Mouse (Mus musculus): ENCODE measurements around the gene Xkr7.
A peak's percentile ranks its signal among the peaks of the same experiment; 100 is the strongest.

Xkr7 gene

DNA sequence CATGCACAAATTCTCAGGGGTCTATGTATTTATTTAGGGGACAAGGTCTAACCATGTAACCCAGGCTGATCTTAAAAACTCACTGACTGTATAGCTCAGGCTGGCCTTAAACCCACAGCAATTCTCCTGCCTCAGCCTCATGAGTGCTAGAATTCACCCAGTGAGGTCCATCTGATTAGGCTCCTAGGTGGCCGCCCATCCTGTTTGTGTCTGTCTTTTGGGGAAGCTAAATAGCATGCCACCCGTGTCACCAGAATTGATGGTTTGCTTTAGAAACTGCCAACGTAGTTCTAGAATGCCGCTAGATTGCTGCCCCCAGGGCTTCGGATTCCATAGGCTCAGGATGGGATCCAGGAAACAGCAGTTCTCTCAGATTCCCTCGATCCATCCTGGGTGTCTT lies 35.3 kb downstream of the Xkr7 start:
- DNase-seq (ENCODE audit: inconsistent age in 2 of 2, low spot score in 1 of 2): no peak

DNA sequence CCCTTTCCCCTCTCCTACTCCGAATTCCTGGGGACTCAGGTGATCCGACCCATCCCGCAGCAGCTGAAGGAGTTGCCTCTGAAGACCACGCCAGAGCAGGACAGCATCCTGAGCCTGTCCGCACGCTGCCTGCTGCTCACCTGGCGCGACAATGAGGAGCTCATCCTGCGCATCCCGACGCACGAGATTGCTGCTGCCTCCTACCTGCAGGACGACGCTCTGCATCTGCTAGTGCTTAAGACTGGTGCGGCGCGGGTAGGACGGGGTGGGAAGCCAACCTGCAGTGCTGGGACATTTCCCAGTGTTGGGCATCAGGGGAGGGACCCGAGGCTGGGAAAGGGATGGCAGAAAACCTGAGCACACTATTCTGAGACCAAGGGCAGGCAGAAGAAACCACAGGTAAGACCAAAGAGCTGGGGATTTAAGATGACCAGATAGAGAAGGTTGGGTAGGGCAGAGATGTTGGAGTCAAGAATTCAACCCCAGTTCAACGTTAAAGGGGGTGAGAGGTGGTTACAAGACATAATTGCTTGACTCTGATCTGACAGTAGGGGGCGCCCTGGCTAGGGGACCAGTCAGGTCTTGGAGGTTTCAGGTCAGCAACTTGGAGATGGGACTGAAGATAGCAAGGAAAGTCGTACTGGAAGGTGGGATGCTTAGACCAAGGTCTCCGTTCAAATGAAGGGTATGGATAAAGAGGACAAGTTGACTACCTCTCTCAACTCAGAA lies 39.3 kb downstream of the Xkr7 start:
- DNase-seq (ENCODE audit: inconsistent age in 2 of 2, low spot score in 1 of 2): peak in 1 of 2 experiments; percentile 76

DNA sequence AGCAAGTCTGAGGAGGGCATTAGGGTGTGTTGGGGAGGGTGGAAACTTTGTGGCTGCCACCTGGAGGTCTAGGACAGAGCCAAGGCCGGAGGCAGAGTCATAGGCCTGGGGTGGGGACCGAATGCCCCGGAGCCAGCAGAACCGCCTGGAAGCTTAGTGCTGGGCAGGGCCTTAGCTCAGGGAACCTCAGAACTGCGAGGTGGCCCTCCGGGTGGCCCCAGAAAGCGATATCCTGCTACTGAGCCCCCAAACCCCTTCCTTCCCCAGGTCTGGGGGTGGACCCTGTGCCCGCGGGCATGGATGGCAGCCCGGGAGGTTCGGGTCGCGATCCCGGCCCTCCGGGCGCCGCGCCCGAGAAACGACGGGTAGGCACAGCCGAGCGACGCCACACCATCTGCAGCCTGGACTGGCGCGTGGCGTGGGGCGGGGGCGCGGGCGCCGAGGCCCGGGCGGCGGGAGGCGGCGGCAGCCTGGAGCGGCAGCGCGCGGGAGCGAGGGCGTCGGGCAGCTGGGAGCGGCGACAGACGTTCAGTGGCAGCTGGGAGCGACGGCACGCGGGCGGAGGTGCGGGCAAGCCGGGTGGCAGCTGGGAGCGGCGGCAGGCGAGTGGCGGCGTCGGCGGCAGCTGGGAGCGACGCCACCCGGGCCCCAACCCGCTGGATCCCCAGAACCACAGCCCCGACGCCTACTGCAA lies 40.0 kb downstream of the Xkr7 start:
- peak in 1 of 2 experiments; percentile 73 for DNase-seq (ENCODE audit: inconsistent age in 2 of 2, low spot score in 1 of 2)

DNA sequence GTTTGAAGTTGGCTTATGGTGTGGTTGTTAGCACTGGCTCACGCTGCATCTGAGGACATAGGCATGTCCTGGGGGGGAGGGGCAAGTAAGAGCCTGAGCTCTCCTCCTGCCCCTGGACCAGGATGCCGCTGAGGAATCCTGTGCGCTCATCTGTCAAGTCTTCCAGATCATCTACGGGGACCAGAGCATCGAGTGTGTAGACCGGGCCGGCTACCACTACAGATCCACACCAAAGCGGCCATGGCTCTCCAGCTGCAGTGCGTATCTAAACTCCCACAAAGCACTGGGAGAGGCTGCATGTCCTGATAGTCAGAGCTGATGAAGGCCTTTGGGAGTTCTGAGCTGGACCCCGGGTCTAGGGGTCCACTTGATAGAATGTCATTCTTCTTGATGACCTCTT lies 43.0 kb downstream of the Xkr7 start:
- DNase-seq (ENCODE audit: inconsistent age in 2 of 2, low spot score in 1 of 2): peak in 1 of 2 experiments; percentile 15

DNA sequence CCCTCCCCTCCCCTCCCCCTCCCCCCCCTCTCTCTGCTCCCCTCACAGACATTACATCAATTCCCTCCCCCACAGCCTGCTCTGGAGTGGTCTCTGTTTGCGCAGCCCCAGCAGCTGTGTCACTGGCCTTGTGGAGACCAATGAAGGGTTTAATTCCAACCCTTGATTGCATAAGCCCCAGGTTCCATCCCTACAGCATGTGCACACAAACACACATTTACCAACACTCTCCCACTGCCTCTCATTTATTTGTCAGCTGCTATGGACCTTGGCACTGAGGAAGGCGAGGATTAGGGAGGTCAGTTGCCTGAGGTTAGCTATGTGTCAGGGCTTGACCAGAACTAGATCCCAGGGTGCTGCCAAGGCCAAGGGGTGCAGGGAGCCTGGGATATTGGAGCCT lies 44.3 kb downstream of the Xkr7 start:
- DNase-seq (ENCODE audit: inconsistent age in 2 of 2, low spot score in 1 of 2): peak in 1 of 2 experiments; percentile 13

DNA sequence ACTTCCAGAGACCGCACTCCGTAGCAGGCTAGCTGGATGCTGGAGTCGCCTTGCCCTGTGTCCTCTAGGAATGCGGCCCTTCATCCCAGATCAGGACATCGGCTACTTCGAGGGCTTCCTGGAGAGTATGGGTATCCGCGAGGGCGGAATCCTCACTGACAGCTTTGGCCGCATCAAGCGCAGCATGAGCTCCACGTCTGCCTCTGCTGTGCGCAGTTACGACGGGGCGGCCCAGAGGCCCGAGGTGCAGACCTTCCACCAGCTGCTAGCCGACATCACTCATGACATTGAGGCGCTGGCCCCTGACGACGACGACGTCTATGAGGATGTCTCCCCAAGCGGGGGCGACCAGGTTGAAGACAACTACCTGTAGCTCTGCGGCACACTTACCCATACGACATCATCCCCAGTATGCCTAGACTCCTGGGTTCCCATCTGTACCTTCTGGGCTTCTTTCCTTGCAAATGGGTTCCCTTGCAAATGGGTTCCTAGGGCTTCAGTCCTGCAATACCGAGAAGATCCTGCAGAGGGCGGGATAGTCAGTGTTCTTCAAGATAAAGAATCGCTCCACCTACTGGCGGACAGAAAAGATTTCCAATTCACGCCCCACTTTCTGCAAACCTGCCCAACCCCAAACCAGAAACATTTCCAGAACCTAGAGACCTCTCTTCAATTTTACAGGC lies 49.3 kb downstream of the Xkr7 start:
- peak; percentile 71 to 93 for DNase-seq (ENCODE audit: inconsistent age in 2 of 2, low spot score in 1 of 2)

DNA sequence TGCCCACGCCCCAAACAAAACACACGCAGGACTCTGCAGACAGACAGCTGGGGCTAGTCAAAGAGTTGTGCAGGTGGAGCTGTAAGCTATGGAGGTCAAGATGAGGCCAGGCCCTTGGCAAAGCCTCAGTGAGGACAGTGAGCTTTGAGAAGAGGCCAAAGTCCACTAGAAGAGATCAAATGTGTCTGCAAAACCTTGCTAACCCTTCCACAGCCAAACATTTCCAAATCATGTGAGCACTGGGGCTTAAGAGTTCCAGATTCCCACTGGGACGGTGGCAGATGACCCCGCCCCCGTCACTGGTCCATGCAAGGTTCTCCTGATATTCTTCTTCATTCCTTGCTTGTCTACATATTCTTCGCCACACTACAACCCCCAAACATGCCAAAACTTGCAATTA lies 50.2 kb downstream of the Xkr7 start:
- DNase-seq (ENCODE audit: inconsistent age in 2 of 2, low spot score in 1 of 2): peak in 1 of 2 experiments; percentile 17

DNA sequence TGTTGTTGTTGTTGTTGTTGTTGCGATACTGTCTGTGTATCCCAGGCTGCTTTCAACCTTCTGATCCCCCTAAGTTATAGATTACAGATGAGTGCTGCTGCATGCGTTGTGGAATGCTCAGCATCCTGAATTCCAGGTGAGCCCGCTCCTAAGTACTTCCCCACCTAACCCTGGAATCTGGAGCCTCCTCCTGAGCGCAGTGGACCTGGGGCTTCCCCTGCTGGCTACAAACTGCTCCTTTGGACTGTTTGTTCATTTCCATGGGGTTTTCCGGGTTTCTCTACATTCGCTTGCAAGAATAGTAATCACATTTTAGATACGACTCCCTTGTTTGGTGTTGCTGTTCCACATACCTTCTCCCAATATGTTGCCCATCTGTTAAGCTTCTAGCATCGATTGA lies 51.6 kb downstream of the Xkr7 start:
- DNase-seq (ENCODE audit: inconsistent age in 2 of 2, low spot score in 1 of 2): peak in 1 of 2 experiments; percentile 13

DNA sequence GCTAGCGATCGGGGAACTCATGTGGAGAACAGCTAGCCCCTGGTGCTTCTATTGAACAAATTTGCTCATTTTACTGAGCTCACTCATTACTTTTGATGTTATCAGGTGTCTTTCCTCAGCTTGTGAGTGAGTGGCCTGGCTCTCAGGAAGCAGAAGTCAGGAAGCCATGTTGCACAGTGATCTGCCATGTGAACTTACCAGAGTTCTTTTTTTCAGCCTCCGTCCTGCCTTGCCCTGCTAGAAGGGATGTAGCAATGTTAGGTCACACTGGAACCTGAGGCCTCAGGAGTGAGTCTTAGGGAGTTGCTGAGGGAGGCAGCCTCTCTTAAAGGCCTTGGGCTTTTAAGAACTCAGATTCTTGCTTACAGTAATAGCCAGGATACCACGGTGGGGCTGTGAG lies 52.2 kb downstream of the Xkr7 start:
- no peak for DNase-seq (ENCODE audit: inconsistent age in 2 of 2, low spot score in 1 of 2)

DNA sequence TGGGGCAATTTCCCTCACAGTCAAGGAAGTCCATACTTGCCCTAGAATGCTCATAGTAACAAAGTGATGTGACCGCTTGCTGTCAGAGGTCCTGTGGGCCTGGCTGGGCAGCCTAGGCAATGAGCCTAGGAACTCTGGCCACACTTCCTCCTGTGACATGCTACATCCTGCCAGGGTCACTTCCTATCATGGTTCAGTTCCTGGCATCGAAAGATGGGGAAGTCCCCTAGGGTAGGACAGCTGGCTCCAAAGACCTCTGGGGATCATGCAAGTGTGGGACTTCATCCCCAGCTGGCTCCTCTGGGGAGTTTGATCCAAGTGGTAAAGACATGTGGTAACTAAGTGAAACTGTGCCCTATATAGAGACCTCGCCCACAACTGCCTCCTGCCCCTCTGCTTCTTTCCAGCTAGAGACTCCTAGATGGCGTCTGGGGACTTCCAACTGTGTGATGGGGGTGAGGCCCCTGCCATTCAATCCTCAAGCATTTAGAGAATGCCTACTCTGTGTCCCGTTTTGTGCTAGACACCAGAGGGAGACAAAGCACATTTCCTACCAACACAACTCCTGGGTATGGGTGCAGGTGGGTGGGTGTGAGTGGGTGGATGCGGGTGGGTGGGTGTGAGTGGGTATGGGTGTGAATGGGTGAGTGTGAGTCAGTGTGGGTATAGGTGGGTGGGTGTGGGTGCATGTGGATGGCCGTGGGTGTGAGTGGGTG lies 52.8 kb downstream of the Xkr7 start:
- DNase-seq (ENCODE audit: inconsistent age in 2 of 2, low spot score in 1 of 2): peak in 1 of 2 experiments; percentile 51

DNA sequence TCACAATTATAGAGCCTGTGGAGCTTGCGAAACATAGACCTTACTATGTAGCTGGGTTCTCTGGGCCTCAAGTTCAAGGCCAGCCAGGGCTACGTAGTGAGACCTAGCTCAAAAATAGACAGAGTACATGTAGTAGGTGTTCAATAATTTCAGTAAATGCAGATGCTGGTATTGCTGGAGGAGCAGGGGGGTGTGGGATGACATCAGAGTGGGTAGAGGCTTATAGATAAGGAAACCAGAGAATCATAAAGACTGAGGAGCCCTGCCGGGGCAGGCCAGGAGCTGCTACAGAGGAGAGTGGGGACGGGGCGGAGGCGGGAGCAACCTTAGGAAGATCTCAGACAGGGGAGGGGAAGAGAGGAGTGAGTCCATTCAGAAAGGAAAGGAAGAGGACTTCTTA lies 53.9 kb downstream of the Xkr7 start:
- DNase-seq (ENCODE audit: inconsistent age in 2 of 2, low spot score in 1 of 2): peak in 1 of 2 experiments; percentile 13

DNA sequence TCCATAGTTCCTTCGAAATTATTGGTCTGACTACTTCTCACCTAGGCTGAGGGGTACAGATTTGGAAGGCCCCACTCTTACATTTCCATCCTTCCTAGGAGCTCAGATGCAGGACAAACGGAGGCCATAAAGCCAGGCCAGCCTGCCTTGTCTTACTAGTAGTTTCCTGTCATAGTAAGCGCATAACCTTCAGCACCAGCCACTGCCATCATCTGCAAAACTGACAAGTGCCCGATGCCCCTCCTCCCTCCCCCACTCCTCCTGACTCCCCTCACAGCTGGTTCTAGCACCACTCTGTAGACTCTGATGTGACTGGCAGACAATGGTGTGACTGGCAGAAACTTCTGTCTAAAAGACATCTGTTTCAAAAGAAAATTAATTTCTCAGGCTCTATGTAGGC lies 54.5 kb downstream of the Xkr7 start:
- peak in 1 of 2 experiments; percentile 13 for DNase-seq (ENCODE audit: inconsistent age in 2 of 2, low spot score in 1 of 2)

DNA sequence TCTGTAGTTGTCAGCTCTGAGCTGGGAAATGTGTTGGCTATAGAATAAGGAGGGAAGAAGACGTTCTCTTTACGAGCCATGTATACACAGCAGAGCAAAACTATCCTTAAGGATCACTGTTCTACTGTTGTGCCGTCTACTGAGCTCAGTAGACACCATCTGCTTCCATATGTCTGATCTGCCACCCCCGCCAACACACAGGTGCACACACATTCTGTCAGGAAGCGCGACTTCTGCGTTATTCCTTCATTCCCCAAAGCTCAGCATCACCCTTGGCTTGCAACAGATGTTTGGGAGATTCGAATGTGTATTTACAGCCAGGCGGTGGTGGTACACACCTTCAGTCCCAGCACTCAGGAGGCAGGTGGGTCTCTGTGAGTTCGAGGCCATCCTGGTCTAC lies 55.4 kb downstream of the Xkr7 start:
- peak in 1 of 2 experiments; percentile 11 for DNase-seq (ENCODE audit: inconsistent age in 2 of 2, low spot score in 1 of 2)

DNA sequence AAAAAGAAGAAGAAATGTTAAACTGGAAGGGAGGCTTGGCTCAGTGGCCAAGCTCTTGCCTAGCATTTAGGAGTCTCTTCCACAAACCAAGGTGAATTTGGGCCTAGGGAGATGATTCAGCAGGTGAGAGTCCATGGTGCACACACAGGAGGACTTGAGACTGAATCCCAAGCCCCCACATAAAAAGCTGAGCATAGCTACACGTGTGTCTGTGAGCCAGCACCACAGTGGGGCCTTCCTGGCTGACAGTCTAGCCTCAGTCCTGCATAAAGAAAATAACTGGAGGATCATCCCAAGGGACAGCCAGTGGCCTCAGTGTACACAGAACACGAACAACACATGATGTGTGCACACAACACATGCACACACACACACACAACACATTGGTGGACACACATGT lies 57.7 kb downstream of the Xkr7 start:
- peak in 1 of 2 experiments; percentile 9 for DNase-seq (ENCODE audit: inconsistent age in 2 of 2, low spot score in 1 of 2)

DNA sequence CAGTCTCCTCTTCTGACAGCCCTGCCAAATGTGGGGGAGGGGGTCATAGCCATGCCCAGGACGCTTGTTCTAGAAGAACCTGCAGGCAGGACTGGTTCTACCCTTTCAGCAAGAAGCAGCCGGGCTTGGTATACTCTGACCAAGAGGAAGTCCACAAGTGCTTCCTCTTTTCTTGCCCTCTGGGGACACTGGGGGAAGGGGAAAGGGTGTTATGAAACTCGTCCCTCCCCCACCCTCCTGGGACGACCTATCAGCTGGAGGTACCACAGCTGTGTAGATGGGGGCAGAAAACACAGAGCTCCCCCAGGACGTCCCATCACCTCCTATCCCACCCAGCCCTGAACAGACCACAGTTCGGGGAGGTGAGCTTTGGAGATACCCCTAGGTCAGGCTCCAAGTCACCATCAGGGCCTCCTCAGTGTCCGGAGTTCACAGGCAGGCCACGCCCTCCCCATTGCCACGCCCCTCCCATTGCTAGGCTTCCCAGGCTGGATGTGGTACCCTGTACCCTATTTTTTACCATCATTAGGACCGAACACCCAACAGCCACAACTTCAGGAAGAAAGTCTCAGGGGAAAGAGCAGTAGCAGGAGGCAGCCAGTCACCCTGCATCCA lies 59.0 kb downstream of the Xkr7 start:
- peak in 1 of 2 experiments; percentile 51 for DNase-seq (ENCODE audit: inconsistent age in 2 of 2, low spot score in 1 of 2)

Measured in adrenal gland, adult (tissue).